Mouse (Mus musculus): ENCODE results near the gene Atrnl1.

- TF ChIP-seq POLR2A (IDR thresholded peaks at IDR 0.05; ENCODE audit: low read depth, low read length) (no peak), CTCF (IDR thresholded peaks at IDR 0.05; ENCODE audit: extremely low read depth, insufficient read depth, insufficient read length, insufficient replicate concordance) (no peak)
Measured at GRCm38 (mm10) chr19:57945626-57946250, 334.9 kb downstream of the Atrnl1 start.
